Mouse (Mus musculus): ENCODE measurements around the gene Tbcel. TPM values are rescaled to one million over a fixed set of nuclear protein-coding genes. Genes with fewer than 3 reads are reported as not detected.

Gene Tbcel
- polyA plus RNA-seq, 1 experiment = 22.8 TPM

DNA sequence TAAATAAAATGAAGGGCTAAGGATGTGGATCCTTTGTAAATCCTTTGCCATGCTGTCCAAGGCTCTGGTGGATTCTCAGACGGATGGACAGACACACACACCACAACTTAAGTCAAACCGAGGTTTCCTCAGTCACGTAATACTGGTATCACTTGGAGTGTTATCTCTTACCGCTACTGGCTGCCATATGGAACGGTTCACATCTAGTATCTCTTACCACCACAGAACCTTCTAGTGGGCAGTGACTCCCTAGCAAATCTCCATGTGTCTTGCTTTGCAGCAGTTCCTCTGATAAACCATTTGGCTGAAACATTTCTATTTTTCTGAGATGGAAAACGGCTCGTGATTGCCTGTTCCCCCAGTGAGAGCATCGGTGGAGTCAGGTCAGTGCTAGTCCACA is 33.4 kb downstream of the Tbcel start:
- 90% methylated on average over 8 of the region's 8 CpGs for WGBS
- H3K27me3 ChIP-seq (ENCODE audit: control insufficient read depth, insufficient read depth, low read length) = no peaks in the 10 kb centered on the region
- TF ChIP-seq CTCF (IDR thresholded peaks at IDR 0.05; ENCODE audit: borderline replicate concordance, control insufficient read depth, extremely low read depth, insufficient read depth, low read length, poor library complexity) = no peak
- no peak for TF ChIP-seq POLR2A (IDR thresholded peaks at IDR 0.05; ENCODE audit: control insufficient read depth, extremely low read depth, insufficient read depth, low read length, poor library complexity)
- no peak overlapping the region for H3K27ac ChIP-seq (ENCODE audit: control insufficient read depth, insufficient read depth, low read length)
- H3K4me1 ChIP-seq (replicated peaks; ENCODE audit: control insufficient read depth, insufficient read depth, low read length) = peaks cover 19% of the 10 kb centered on the region
- H3K36me3 ChIP-seq (ENCODE audit: control insufficient read depth, insufficient read depth, low read length) = no peaks in the 10 kb centered on the region
- DNase-seq = no peak
- no peak overlapping the region for H3K4me3 ChIP-seq (ENCODE audit: control insufficient read depth, insufficient read depth, low read length)

DNA sequence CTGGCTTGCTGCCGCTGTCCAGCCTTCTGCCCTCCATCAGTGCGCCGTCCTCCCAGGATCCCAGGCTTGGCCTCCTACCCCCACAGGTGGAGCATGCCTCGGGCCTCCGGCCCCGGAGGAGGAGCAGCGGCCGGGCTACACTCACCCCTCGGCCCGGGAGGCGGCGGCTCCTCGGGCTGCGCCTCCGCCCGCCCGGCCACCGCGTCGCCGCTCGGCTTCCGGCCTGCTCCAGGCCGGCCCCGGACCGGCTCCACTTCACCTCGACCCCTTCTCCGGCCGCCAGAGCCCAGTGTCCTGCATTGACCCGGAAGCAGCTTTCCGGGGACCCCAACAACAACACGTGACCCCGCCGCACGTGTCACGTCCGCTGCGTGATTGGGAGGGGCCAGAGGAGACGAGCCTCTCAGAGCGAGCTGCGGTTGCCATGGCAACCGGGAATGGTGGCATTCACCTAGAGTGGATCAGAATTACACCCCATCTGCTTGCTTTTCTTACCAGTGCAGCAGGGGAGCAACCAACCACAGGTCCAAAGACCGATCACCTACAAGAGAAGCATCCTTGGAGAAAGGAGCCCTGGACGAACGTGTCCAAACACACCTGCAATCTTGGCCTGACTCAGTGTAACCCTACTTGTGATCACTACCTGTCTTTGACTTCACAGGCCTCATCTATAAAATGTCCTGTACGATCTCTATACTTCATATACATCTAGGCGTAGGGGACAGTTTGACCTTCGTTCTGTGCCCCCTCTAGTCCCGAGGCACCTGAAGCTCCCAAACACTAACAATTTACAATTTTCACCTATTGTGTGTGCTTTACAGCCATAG is 35.5 kb downstream of the Tbcel start:
- H3K27me3 ChIP-seq (ENCODE audit: control insufficient read depth, insufficient read depth, low read length) = no peaks in the 10 kb centered on the region
- H3K27ac ChIP-seq (ENCODE audit: control insufficient read depth, insufficient read depth, low read length) = peak overlapping the region; percentile 17
- DNase-seq = peak; percentile 92
- WGBS = 11% methylated on average over 49 of the region's 49 CpGs
- H3K4me3 ChIP-seq (ENCODE audit: control insufficient read depth, insufficient read depth, low read length) = peak overlapping the region; percentile 58
- 0 out of 2 replicates have a peak, but pooled peaks have one; percentile 15 for TF ChIP-seq POLR2A (IDR thresholded peaks at IDR 0.05; ENCODE audit: control insufficient read depth, extremely low read depth, insufficient read depth, low read length, poor library complexity)
- TF ChIP-seq CTCF (IDR thresholded peaks at IDR 0.05; ENCODE audit: borderline replicate concordance, control insufficient read depth, extremely low read depth, insufficient read depth, low read length, poor library complexity) = peak; percentile 57; the same call in 1 of the 2 replicates
- no peaks in the 10 kb centered on the region for H3K36me3 ChIP-seq (ENCODE audit: control insufficient read depth, insufficient read depth, low read length)
- peaks cover 36% of the 10 kb centered on the region for H3K4me1 ChIP-seq (replicated peaks; ENCODE audit: control insufficient read depth, insufficient read depth, low read length)

DNA sequence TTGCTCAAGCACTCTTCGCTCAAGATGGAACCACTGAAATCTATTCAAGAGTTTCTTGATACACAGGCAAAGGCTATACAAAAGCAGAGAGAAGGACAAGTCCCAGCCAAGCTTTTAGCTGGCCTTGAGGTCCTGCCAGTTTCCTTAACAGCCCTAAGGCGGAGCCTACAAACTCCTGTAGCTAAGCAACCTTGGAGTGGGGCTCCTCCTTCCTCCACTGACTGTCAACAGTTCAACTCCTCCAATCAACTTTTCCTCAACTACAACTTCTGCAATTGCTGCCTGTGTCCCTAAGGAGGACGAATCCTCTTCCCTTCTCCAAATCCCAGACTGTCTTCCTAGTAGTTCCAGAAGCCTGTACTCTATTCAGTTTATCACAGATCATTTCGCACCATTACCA is 36.4 kb downstream of the Tbcel start:
- H3K4me3 ChIP-seq (ENCODE audit: control insufficient read depth, insufficient read depth, low read length) = peak overlapping the region; percentile 22; the same call in 1 of the 2 replicates
- TF ChIP-seq CTCF (IDR thresholded peaks at IDR 0.05; ENCODE audit: borderline replicate concordance, control insufficient read depth, extremely low read depth, insufficient read depth, low read length, poor library complexity) = no peak
- TF ChIP-seq POLR2A (IDR thresholded peaks at IDR 0.05; ENCODE audit: control insufficient read depth, extremely low read depth, insufficient read depth, low read length, poor library complexity) = no peak
- WGBS = 27% methylated on average over 4 of the region's 4 CpGs
- no peaks in the 10 kb centered on the region for H3K27me3 ChIP-seq (ENCODE audit: control insufficient read depth, insufficient read depth, low read length)
- DNase-seq = peak; percentile 33
- no peaks in the 10 kb centered on the region for H3K36me3 ChIP-seq (ENCODE audit: control insufficient read depth, insufficient read depth, low read length)
- peaks cover 44% of the 10 kb centered on the region for H3K4me1 ChIP-seq (replicated peaks; ENCODE audit: control insufficient read depth, insufficient read depth, low read length)
- H3K27ac ChIP-seq (ENCODE audit: control insufficient read depth, insufficient read depth, low read length) = peak overlapping the region; percentile 70

- Histone ChIP-seq H3K36me3 (ENCODE audit: control insufficient read depth, insufficient read depth, low read length) (no peaks in the 10 kb centered on the region), H3K27ac (ENCODE audit: control insufficient read depth, insufficient read depth, low read length) (peak overlapping the region; percentile 96), H3K4me1 (replicated peaks; ENCODE audit: control insufficient read depth, insufficient read depth, low read length) (peaks cover 60% of the 10 kb centered on the region), H3K4me3 (ENCODE audit: control insufficient read depth, insufficient read depth, low read length) (peak overlapping the region; percentile 21), H3K27me3 (ENCODE audit: control insufficient read depth, insufficient read depth, low read length) (no peaks in the 10 kb centered on the region)
- WGBS = 37% methylated on average over 15 of the region's 15 CpGs
- TF ChIP-seq POLR2A (IDR thresholded peaks at IDR 0.05; ENCODE audit: control insufficient read depth, extremely low read depth, insufficient read depth, low read length, poor library complexity) = no peak
- no peak for TF ChIP-seq CTCF (IDR thresholded peaks at IDR 0.05; ENCODE audit: borderline replicate concordance, control insufficient read depth, extremely low read depth, insufficient read depth, low read length, poor library complexity)
- DNase-seq = peak; percentile 51
These were observed 38.3 kb downstream of the Tbcel start for GRCm38 (mm10) chr9:42469323-42469722.

- H3K36me3 ChIP-seq (ENCODE audit: control insufficient read depth, insufficient read depth, low read length) = no peaks in the 10 kb centered on the region
- no peak for TF ChIP-seq POLR2A (IDR thresholded peaks at IDR 0.05; ENCODE audit: control insufficient read depth, extremely low read depth, insufficient read depth, low read length, poor library complexity)
- no peak for DNase-seq
- H3K4me3 ChIP-seq (ENCODE audit: control insufficient read depth, insufficient read depth, low read length) = no peak overlapping the region
- H3K27me3 ChIP-seq (ENCODE audit: control insufficient read depth, insufficient read depth, low read length) = no peaks in the 10 kb centered on the region
- 12% methylated on average over 5 of the region's 5 CpGs for WGBS
- H3K27ac ChIP-seq (ENCODE audit: control insufficient read depth, insufficient read depth, low read length) = peak overlapping the region; percentile 78
- peaks cover 67% of the 10 kb centered on the region for H3K4me1 ChIP-seq (replicated peaks; ENCODE audit: control insufficient read depth, insufficient read depth, low read length)
These were observed 39.2 kb downstream of the Tbcel start for GRCm38 (mm10) chr9:42468360-42468759.

GRCm38 (mm10) chr9:42467116-42467815 is 40.3 kb downstream of the Tbcel start:
- WGBS = 23% methylated on average over 12 of the region's 12 CpGs
- Histone ChIP-seq H3K36me3 (ENCODE audit: control insufficient read depth, insufficient read depth, low read length) (no peaks in the 10 kb centered on the region), H3K4me3 (ENCODE audit: control insufficient read depth, insufficient read depth, low read length) (peak overlapping the region; percentile 18; the same call in 1 of the 2 replicates), H3K27ac (ENCODE audit: control insufficient read depth, insufficient read depth, low read length) (peak overlapping the region; percentile 77), H3K27me3 (ENCODE audit: control insufficient read depth, insufficient read depth, low read length) (no peaks in the 10 kb centered on the region), H3K4me1 (replicated peaks; ENCODE audit: control insufficient read depth, insufficient read depth, low read length) (peaks cover 70% of the 10 kb centered on the region)
- peak; percentile 63 for DNase-seq
- TF ChIP-seq POLR2A (IDR thresholded peaks at IDR 0.05; ENCODE audit: control insufficient read depth, extremely low read depth, insufficient read depth, low read length, poor library complexity) (no peak), CTCF (IDR thresholded peaks at IDR 0.05; ENCODE audit: borderline replicate concordance, control insufficient read depth, extremely low read depth, insufficient read depth, low read length, poor library complexity) (no peak)
